Mouse (Mus musculus) layer of hippocampus, adult 2 months (tissue): ENCODE data around the gene Pald1. TPM values are rescaled to one million over a fixed set of nuclear protein-coding genes. Genes with fewer than 3 reads are reported as not detected.

Experiments used
- DNase-seq, 2 experiments: peaks; one replicate each; pipeline ENCODE4 v3.0.0; 2022; ENCODE audit warnings: low spot score in 2 of 2
- H3K27ac ChIP-seq: fragments of 200-600 bp; 2 replicates; pipeline ENCODE4 v1.8.1; 2022
- H3K4me3 ChIP-seq: fragments of 200-600 bp; 2 replicates; pipeline ENCODE4 v1.8.1; 2022; ENCODE audit warnings: mild to moderate bottlenecking
- CTCF ChIP-seq: fragments of 200-600 bp; conservative IDR thresholded peaks from 2 replicates; pipeline ENCODE4 v1.8.1; 2022; ENCODE audit warnings: antibody characterized with exemption, mild to moderate bottlenecking, moderate library complexity
- long read RNA-seq, 2 experiments: library from polyadenylated mRNA; stranded (forward); transcript quantifications; one replicate each; pipeline ENCODE4 v2.0.0; 2021; ENCODE audit warnings: borderline mapping rate in 2 of 2
- total RNA-seq, 2 experiments: library from RNA; stranded (reverse); gene quantifications; 2 replicates each; pipeline ENCODE4 v1.2.3; 2021

Gene Pald1
- 10 to 100 TPM; 15.2 to 16.3 TPM for total RNA-seq
- long read RNA-seq, experiment 1, full-length matches to known transcripts, result 1 of 27 reads
- long read RNA-seq, experiment 1, partial matches to known transcripts, result 6 of 27 reads
- long read RNA-seq, experiment 1, other reads (novel, unspliced or antisense), result 20 of 27 reads
- long read RNA-seq, experiment 2, full-length matches to known transcripts, result 3 of 27 reads
- long read RNA-seq, experiment 2, partial matches to known transcripts, result 8 of 27 reads
- long read RNA-seq, experiment 2, other reads (novel, unspliced or antisense), result 16 of 27 reads

- no peak for TF ChIP-seq CTCF
- Histone ChIP-seq H3K4me3 (peak within 1 kb of the TSS; percentile 86), H3K27ac (peak within 1 kb of the TSS; percentile 89)
- DNase-seq, result peak; percentile 29 to 59
These were observed at the start of gene Pald1 for GRCm38 (mm10) chr10:61383021-61383714. Pald1 (minus strand) TSS chr10:61383530.

GRCm38 (mm10) chr10:61431375-61431774 lies 48.0 kb upstream of the Pald1 start:
- Histone ChIP-seq H3K27ac (no peak overlapping the region; the same call in 1 of the 2 replicates), H3K4me3 (no peak overlapping the region)
- TF ChIP-seq CTCF, result no peak
- DNase-seq, result peak; percentile 54 to 74

GRCm38 (mm10) chr10:61429043-61429442 lies 45.7 kb upstream of the Pald1 start:
- Histone ChIP-seq H3K27ac (no peak overlapping the region), H3K4me3 (no peak overlapping the region)
- TF ChIP-seq CTCF, result no peak
- DNase-seq, result no peak

GRCm38 (mm10) chr10:61428416-61428815 lies 45.1 kb upstream of the Pald1 start:
- Histone ChIP-seq H3K27ac (no peak overlapping the region), H3K4me3 (no peak overlapping the region)
- no peak for DNase-seq
- TF ChIP-seq CTCF, result no peak

GRCm38 (mm10) chr10:61427951-61428350 lies 44.6 kb upstream of the Pald1 start:
- Histone ChIP-seq H3K4me3 (no peak overlapping the region), H3K27ac (no peak overlapping the region)
- no peak for TF ChIP-seq CTCF
- no peak for DNase-seq

GRCm38 (mm10) chr10:61426251-61426757 lies 43.0 kb upstream of the Pald1 start:
- no peak overlapping the region for H3K4me3 ChIP-seq
- no peak for DNase-seq
- no peak for TF ChIP-seq CTCF
- peak overlapping the region; percentile 32; the same call in 1 of the 2 replicates for H3K27ac ChIP-seq

GRCm38 (mm10) chr10:61425047-61425446 lies 41.7 kb upstream of the Pald1 start:
- no peak overlapping the region for H3K4me3 ChIP-seq
- H3K27ac ChIP-seq, result no peak overlapping the region
- TF ChIP-seq CTCF, result no peak
- DNase-seq, result no peak

- no peak for TF ChIP-seq CTCF
- no peak overlapping the region for H3K27ac ChIP-seq
- no peak for DNase-seq
- H3K4me3 ChIP-seq, result no peak overlapping the region
These were observed 41.2 kb upstream of the Pald1 start for GRCm38 (mm10) chr10:61424500-61424899.

GRCm38 (mm10) chr10:61423289-61423688 lies 40.0 kb upstream of the Pald1 start:
- H3K4me3 ChIP-seq, result no peak overlapping the region
- no peak for DNase-seq

GRCm38 (mm10) chr10:61422861-61423260 lies 39.5 kb upstream of the Pald1 start:
- no peak overlapping the region for H3K27ac ChIP-seq
- no peak for DNase-seq
- no peak for TF ChIP-seq CTCF

More at GRCm38 (mm10) chr10:61423289-61423688, 40.0 kb upstream of the Pald1 start:
- no peak overlapping the region for H3K27ac ChIP-seq
- TF ChIP-seq CTCF, result peak; percentile 70

GRCm38 (mm10) chr10:61420011-61420410 lies 36.7 kb upstream of the Pald1 start:
- Histone ChIP-seq H3K27ac (no peak overlapping the region), H3K4me3 (no peak overlapping the region)
- no peak for DNase-seq
- TF ChIP-seq CTCF, result no peak

More at GRCm38 (mm10) chr10:61422861-61423260, 39.5 kb upstream of the Pald1 start:
- H3K4me3 ChIP-seq, result no peak overlapping the region

- no peak overlapping the region for H3K4me3 ChIP-seq
- no peak overlapping the region for H3K27ac ChIP-seq
- no peak for DNase-seq
- TF ChIP-seq CTCF, result no peak
These were observed 35.8 kb upstream of the Pald1 start for GRCm38 (mm10) chr10:61419146-61419545.

- Histone ChIP-seq H3K4me3 (peak overlapping the region; percentile 52), H3K27ac (no peak overlapping the region)
- DNase-seq, result no peak
- TF ChIP-seq CTCF, result no peak
These were observed 35.0 kb upstream of the Pald1 start for GRCm38 (mm10) chr10:61418131-61418900.
